Comparison of ENCODE assay signal across 12 mouse cellular contexts in genomic region chr5:40760224-40760623, GRCm38 (mm10).
"Had no signal": no experiment of that assay in that cellular context is flagged by ENCODE, and none has a peak within 500 bp of the region (broad histone marks: within the 10 kb centered on the region; RNA-seq: fewer than 3 reads in every experiment).

No protein-coding gene starts in this region.

- H3K4me1 ChIP-seq: limb, embryonic 12.5 days; liver, embryonic 15.5 days; midbrain, embryonic 13.5 days; neural tube, embryonic 15.5 days had no signal

- H3K27me3 ChIP-seq: limb, embryonic 12.5 days; liver, embryonic 15.5 days; midbrain, embryonic 13.5 days; neural tube, embryonic 15.5 days had no signal

- H3K27ac ChIP-seq: kidney, postnatal 0 days; limb, embryonic 12.5 days; liver, embryonic 15.5 days; midbrain, embryonic 13.5 days; neural tube, embryonic 15.5 days had no signal

- H3K9me3 ChIP-seq: limb, embryonic 12.5 days; liver, embryonic 15.5 days; midbrain, embryonic 13.5 days; neural tube, embryonic 15.5 days had no signal

- H3K4me3 ChIP-seq: limb, embryonic 12.5 days; liver, embryonic 15.5 days; midbrain, embryonic 13.5 days; neural tube, embryonic 15.5 days had no signal

- DNase-seq: kidney, postnatal 36 days; layer of hippocampus, adult 9-11 months; layer of hippocampus, postnatal 36 days; liver; lung, adult 2 months; lung, postnatal 36 days; right cerebral cortex, postnatal 14 days had no signal

- H3K36me3 ChIP-seq: limb, embryonic 12.5 days; liver, embryonic 15.5 days; midbrain, embryonic 13.5 days; neural tube, embryonic 15.5 days had no signal
